Mouse (Mus musculus): ENCODE measurements around the gene Stk32c. TPM values are rescaled to one million over a fixed set of nuclear protein-coding genes. Genes with fewer than 3 reads are reported as not detected.

Gene Stk32c
- polyA plus RNA-seq, 1 experiment from 2014 or later: not detected

DNA sequence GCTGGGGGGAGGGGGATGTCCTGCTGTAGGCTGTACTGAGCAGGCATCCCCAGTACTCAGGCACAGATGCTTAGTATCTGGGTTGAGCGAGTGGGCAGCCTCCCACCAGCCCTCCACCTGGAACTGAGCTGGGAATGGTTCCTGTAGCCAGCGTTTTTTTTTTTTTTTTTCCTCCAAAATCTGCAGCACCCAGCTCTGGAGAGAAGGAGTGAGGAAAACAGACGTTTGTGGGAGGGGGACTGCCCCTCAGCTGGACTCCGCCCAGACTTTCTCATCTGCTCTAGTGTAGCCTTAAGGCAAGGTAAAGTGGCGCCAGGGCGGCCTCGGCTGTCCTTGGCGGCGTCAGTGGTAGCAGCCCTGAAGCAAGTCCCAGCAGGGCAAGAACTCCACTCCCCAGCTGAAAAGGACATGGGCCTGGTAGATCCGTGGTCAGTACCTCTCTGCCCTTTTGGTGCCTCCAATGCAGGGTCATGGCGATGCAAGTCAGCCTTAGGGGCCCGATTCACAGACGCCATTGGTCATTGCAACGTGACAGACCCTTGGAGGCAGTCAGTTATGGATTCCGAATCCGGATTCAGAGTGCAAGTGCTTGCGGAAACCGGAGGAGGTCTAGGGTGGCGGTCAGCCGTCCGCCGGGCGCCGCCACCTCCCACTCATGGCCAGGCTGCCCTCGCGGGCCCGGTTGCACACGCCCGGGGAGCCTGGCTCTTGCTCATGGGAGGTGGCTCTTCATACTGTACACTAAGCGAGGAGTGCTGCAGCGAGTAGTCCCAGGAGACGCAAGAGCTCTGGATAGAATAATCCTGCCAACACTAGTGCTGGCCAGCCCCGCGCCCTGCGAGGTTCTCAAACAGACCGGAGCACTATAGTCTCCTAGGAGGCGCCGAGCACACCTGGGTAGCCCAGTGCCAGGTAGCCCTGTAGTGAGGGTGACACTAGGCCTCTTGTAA, 34.1 kb upstream of the Stk32c start:
- peak; percentile 84 for DNase-seq (ENCODE audit: low spot score)
- H3K9me3 ChIP-seq: no peaks in the 10 kb centered on the region
- H3K27ac ChIP-seq: peak overlapping the region; percentile 98
- peaks cover 75% of the 10 kb centered on the region for H3K4me1 ChIP-seq
- 3% methylated on average over 38 of the region's 38 CpGs for WGBS
- H3K4me3 ChIP-seq: peak overlapping the region; percentile 83
- no peaks in the 10 kb centered on the region for H3K36me3 ChIP-seq
- no peaks in the 10 kb centered on the region for H3K27me3 ChIP-seq (ENCODE audit: insufficient read depth, poor library complexity, severe bottlenecking)

DNA sequence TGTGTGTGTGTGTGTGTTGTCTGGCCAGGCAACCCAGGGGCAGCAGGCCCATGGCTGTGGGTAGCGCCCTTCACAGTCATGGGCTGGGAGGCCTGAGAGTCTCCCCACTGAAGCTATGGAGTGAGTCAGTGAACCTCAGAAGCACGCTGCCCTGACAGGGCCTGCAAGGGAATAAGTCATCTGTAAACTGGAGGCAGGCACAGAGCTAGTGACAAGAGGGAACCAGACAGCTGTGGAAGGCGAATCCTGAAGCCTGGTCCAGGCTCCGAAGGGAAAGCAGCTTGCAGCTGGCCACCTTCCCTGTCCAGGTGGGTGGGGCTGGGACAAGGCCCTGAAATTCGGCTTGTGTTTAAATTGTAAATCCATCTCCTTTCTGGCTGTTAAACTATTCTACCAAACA, 33.0 kb upstream of the Stk32c start:
- Histone ChIP-seq H3K4me3 (no peak overlapping the region), H3K36me3 (no peaks in the 10 kb centered on the region), H3K27me3 (ENCODE audit: insufficient read depth, poor library complexity, severe bottlenecking) (no peaks in the 10 kb centered on the region), H3K9me3 (no peaks in the 10 kb centered on the region), H3K4me1 (peaks cover 64% of the 10 kb centered on the region), H3K27ac (peak overlapping the region; percentile 77)
- DNase-seq (ENCODE audit: low spot score): no peak
- WGBS: 73% methylated on average over 5 of the region's 5 CpGs

DNA sequence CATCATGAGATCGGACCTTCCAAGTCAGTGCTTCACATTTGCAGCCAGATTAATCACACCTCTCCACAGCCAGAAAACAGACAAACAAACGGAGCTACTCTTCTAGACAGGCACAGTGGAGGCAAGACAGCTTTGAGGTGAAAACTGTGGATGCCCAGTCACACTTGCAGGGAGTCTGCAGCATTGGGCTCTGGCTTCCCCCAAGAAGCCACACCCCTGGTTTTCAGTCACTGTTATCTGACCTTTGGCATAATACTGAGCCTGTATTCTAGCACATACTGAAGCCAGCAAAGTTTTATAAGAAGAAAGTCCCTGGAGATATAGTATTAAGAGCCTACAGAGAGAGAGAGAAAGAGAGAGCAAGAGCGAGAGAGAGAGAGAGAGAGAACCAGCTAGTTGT, 26.3 kb upstream of the Stk32c start:
- Histone ChIP-seq H3K4me3 (no peak overlapping the region), H3K27ac (no peak overlapping the region), H3K36me3 (no peaks in the 10 kb centered on the region), H3K4me1 (peaks cover 31% of the 10 kb centered on the region), H3K9me3 (no peaks in the 10 kb centered on the region), H3K27me3 (ENCODE audit: insufficient read depth, poor library complexity, severe bottlenecking) (peaks cover 5% of the 10 kb centered on the region; the same call in 1 of the 2 replicates)
- DNase-seq (ENCODE audit: low spot score): no peak
- WGBS: 64% methylated on average over 3 of the region's 3 CpGs

- peaks cover 5% of the 10 kb centered on the region; the same call in 1 of the 2 replicates for H3K27me3 ChIP-seq (ENCODE audit: insufficient read depth, poor library complexity, severe bottlenecking)
- H3K4me3 ChIP-seq: no peak overlapping the region
- no peaks in the 10 kb centered on the region for H3K9me3 ChIP-seq
- peak overlapping the region; percentile 85 for H3K27ac ChIP-seq
- H3K4me1 ChIP-seq: peaks cover 43% of the 10 kb centered on the region
- 84% methylated on average over 12 of the region's 12 CpGs for WGBS
- no peak for DNase-seq (ENCODE audit: low spot score)
- no peaks in the 10 kb centered on the region for H3K36me3 ChIP-seq
These were observed 22.7 kb upstream of the Stk32c start for GRCm38 (mm10) chr7:139235651-139236358.

GRCm38 (mm10) chr7:139234426-139235188, 21.5 kb upstream of the Stk32c start:
- peak; percentile 94 for DNase-seq (ENCODE audit: low spot score)
- H3K9me3 ChIP-seq: no peaks in the 10 kb centered on the region
- 0 out of 2 replicates have a peak overlapping the region, but pooled peaks have one; percentile 24 for H3K4me3 ChIP-seq
- no peaks in the 10 kb centered on the region for H3K36me3 ChIP-seq
- no peaks in the 10 kb centered on the region for H3K27me3 ChIP-seq (ENCODE audit: insufficient read depth, poor library complexity, severe bottlenecking)
- 1% methylated on average over 18 of the region's 18 CpGs for WGBS
- H3K27ac ChIP-seq: peak overlapping the region; percentile 85
- peaks cover 50% of the 10 kb centered on the region for H3K4me1 ChIP-seq

- peak overlapping the region; percentile 85 for H3K27ac ChIP-seq
- no peak overlapping the region for H3K4me3 ChIP-seq
- H3K4me1 ChIP-seq: peaks cover 52% of the 10 kb centered on the region
- H3K27me3 ChIP-seq (ENCODE audit: insufficient read depth, poor library complexity, severe bottlenecking): no peaks in the 10 kb centered on the region
- under 1% methylated on average over 7 of the region's 7 CpGs for WGBS
- no peaks in the 10 kb centered on the region for H3K9me3 ChIP-seq
- peak; percentile 90 for DNase-seq (ENCODE audit: low spot score)
- H3K36me3 ChIP-seq: no peaks in the 10 kb centered on the region
These were observed 20.6 kb upstream of the Stk32c start for GRCm38 (mm10) chr7:139233714-139234113.

- peak overlapping the region; percentile 90; the same call in 1 of the 2 replicates for H3K27ac ChIP-seq
- WGBS: 73% methylated on average over 12 of the region's 12 CpGs
- H3K4me1 ChIP-seq: peaks cover 68% of the 10 kb centered on the region
- no peaks in the 10 kb centered on the region for H3K36me3 ChIP-seq
- H3K4me3 ChIP-seq: no peak overlapping the region
- DNase-seq (ENCODE audit: low spot score): no peak
- H3K27me3 ChIP-seq (ENCODE audit: insufficient read depth, poor library complexity, severe bottlenecking): no peaks in the 10 kb centered on the region
- no peaks in the 10 kb centered on the region for H3K9me3 ChIP-seq
These were observed 17.1 kb upstream of the Stk32c start for GRCm38 (mm10) chr7:139230241-139230640.

DNA sequence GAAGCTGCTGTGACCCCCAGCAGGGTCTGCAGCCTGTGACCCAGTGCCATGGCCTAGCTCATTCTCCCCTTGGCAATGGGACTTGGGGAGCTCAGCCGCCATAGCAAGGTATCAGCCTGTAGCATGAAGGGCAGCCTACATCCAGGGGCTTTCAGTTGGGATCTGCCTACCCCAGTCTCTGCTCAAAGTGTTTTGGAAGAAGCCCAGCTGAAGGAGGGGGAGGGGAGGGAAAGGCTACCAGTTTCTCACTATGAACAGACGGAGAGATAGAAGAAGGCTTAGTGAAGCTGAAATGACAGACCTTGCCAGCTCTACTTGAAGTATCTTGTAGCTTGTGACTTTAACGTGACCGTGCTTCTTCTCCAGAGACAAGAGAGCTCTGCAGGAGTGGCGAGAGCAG, 16.7 kb upstream of the Stk32c start:
- no peaks in the 10 kb centered on the region for H3K36me3 ChIP-seq
- no peak overlapping the region for H3K4me3 ChIP-seq
- H3K27ac ChIP-seq: peak overlapping the region; percentile 90; the same call in 1 of the 2 replicates
- H3K4me1 ChIP-seq: peaks cover 67% of the 10 kb centered on the region
- H3K27me3 ChIP-seq (ENCODE audit: insufficient read depth, poor library complexity, severe bottlenecking): no peaks in the 10 kb centered on the region
- DNase-seq (ENCODE audit: low spot score): no peak
- no peaks in the 10 kb centered on the region for H3K9me3 ChIP-seq
- WGBS: 67% methylated on average over 5 of the region's 5 CpGs

- Histone ChIP-seq H3K36me3 (no peaks in the 10 kb centered on the region), H3K27ac (peak overlapping the region; percentile 90), H3K9me3 (no peaks in the 10 kb centered on the region), H3K27me3 (ENCODE audit: insufficient read depth, poor library complexity, severe bottlenecking) (no peaks in the 10 kb centered on the region), H3K4me3 (no peak overlapping the region), H3K4me1 (peaks cover 61% of the 10 kb centered on the region)
- DNase-seq (ENCODE audit: low spot score): no peak
- WGBS: 46% methylated on average over 6 of the region's 6 CpGs
These were observed 15.5 kb upstream of the Stk32c start for GRCm38 (mm10) chr7:139228447-139229171.

- no peaks in the 10 kb centered on the region for H3K27me3 ChIP-seq (ENCODE audit: insufficient read depth, poor library complexity, severe bottlenecking)
These were observed 13.3 kb upstream of the Stk32c start for GRCm38 (mm10) chr7:139226416-139226815.

GRCm38 (mm10) chr7:139224725-139225124, 11.6 kb upstream of the Stk32c start:
- no peak overlapping the region for H3K4me3 ChIP-seq
- no peaks in the 10 kb centered on the region for H3K27me3 ChIP-seq (ENCODE audit: insufficient read depth, poor library complexity, severe bottlenecking)
- no peaks in the 10 kb centered on the region for H3K36me3 ChIP-seq
- peaks cover 49% of the 10 kb centered on the region for H3K4me1 ChIP-seq
- H3K27ac ChIP-seq: peak overlapping the region; percentile 42; the same call in 1 of the 2 replicates
- DNase-seq (ENCODE audit: low spot score): peak; percentile 66
- 58% methylated on average over 8 of the region's 8 CpGs for WGBS
- H3K9me3 ChIP-seq: no peaks in the 10 kb centered on the region

More at GRCm38 (mm10) chr7:139226416-139226815, 13.3 kb upstream of the Stk32c start:
- Histone ChIP-seq H3K36me3 (no peaks in the 10 kb centered on the region), H3K4me1 (peaks cover 58% of the 10 kb centered on the region), H3K27ac (0 out of 2 replicates have a peak overlapping the region, but pooled peaks have one; percentile 47), H3K9me3 (no peaks in the 10 kb centered on the region), H3K4me3 (no peak overlapping the region)
- 80% methylated on average over 7 of the region's 7 CpGs for WGBS
- peak; percentile 68 for DNase-seq (ENCODE audit: low spot score)

GRCm38 (mm10) chr7:139224070-139224469, 11.0 kb upstream of the Stk32c start:
- peak; percentile 61 for DNase-seq (ENCODE audit: low spot score)
- peaks cover 48% of the 10 kb centered on the region for H3K4me1 ChIP-seq

More at GRCm38 (mm10) chr7:139224070-139224469, 11.0 kb upstream of the Stk32c start:
- Histone ChIP-seq H3K27me3 (ENCODE audit: insufficient read depth, poor library complexity, severe bottlenecking) (no peaks in the 10 kb centered on the region), H3K9me3 (no peaks in the 10 kb centered on the region), H3K4me3 (no peak overlapping the region), H3K27ac (peak overlapping the region; percentile 42; the same call in 1 of the 2 replicates), H3K36me3 (no peaks in the 10 kb centered on the region)
- WGBS: 74% methylated on average over 1 of the region's 1 CpGs
